Mouse (Mus musculus) testis, adult 2 months (tissue): ENCODE results near the gene Rab7. TPM values are rescaled to one million over a fixed set of nuclear protein-coding genes. Genes with fewer than 3 reads are reported as not detected.

ENCODE experiments used
- polyA plus RNA-seq: library from polyadenylated mRNA; depleted of rRNA; stranded (reverse); fragments of >200 nt; gene quantifications from 2 replicates; pipeline ENCODE4 v1.2.3, GENCODE M21; 2012; rRNA removed

Gene Rab7
- polyA plus RNA-seq, 1 experiment: 51.5 TPM

Other genes starting within 250 kb of the Rab7 start
- 19.5 and 20.0 TPM in 2 replicates for gene Rab43, start 233.1 kb downstream of the Rab7 start, polyA plus RNA-seq
- gene Gm45140, start 209.5 kb downstream of the Rab7 start, polyA plus RNA-seq: 0.52 and 0.95 TPM in 2 replicates
- 6.4 and 6.7 TPM in 2 replicates for gene Isy1, start 206.5 kb downstream of the Rab7 start, polyA plus RNA-seq
- gene Cnbp, start 194.2 kb downstream of the Rab7 start, polyA plus RNA-seq: 111 and 130 TPM in 2 replicates
- 19.3 and 21.5 TPM in 2 replicates for gene Copg1, start 157.5 kb downstream of the Rab7 start, polyA plus RNA-seq
- gene Hmces, start 131.3 kb downstream of the Rab7 start, polyA plus RNA-seq: 14.9 and 15.2 TPM in 2 replicates
- 68.7 and 101 TPM in 2 replicates for gene H1fx, start 63.6 kb downstream of the Rab7 start, polyA plus RNA-seq
- gene Rpn1, start 39.2 kb upstream of the Rab7 start, polyA plus RNA-seq: 215 and 230 TPM in 2 replicates
- gene Gata2, start 148.6 kb upstream of the Rab7 start, polyA plus RNA-seq: 44.7 and 54.1 TPM in 2 replicates
- 720 and 738 TPM in 2 replicates for gene Dnajb8, start 177.0 kb upstream of the Rab7 start, polyA plus RNA-seq